Mouse (Mus musculus) olfactory bulb, adult 2 months (tissue): ENCODE measurements around the gene Psd.

Source experiments
- CTCF ChIP-seq: fragments of 200-500 bp; IDR thresholded peaks from 2 replicates; pipeline ENCODE4 v1.5.1; 2012; ENCODE audit warnings: low read depth, mild to moderate bottlenecking, low read length, moderate library complexity; ENCODE audit not compliant: insufficient read depth
- POLR2A ChIP-seq: fragments of 200-500 bp; IDR thresholded peaks from 2 replicates; pipeline ENCODE4 v1.6.1; 2012; ENCODE audit warnings: mild to moderate bottlenecking, low read depth, low read length, moderate library complexity; ENCODE audit not compliant: insufficient read depth

GRCm38 (mm10) chr19:46363294-46364009, 36.5 kb upstream of the Psd start:
- no peak for TF ChIP-seq POLR2A
- no peak for TF ChIP-seq CTCF
